Mouse (Mus musculus) heart, embryonic 12.5 days (tissue): Measurements from ENCODE around the gene Bahcc1. TPM values are rescaled to one million over a fixed set of nuclear protein-coding genes. Genes with fewer than 3 reads are reported as not detected.

Source experiments
- ATAC-seq: fragments of 200-750 bp; cut with Nextera tagmentation; 2 replicates; pipeline ENCODE4 v1.8.0; 2017; ENCODE audit warnings: moderate TSS enrichment, moderate library complexity; ENCODE audit not compliant: insufficient number of reproducible peaks, low FRiP score
- H3K27ac ChIP-seq: fragments of 300-500 bp; sonication (generic); 2 replicates; pipeline ENCODE4 v1.5.1; 2016; ENCODE audit warnings: mild to moderate bottlenecking, moderate library complexity; ENCODE audit not compliant: poor library complexity, severe bottlenecking
- H3K27me3 ChIP-seq: fragments of 300-500 bp; sonication (generic); replicated peaks from 2 replicates; pipeline ENCODE4 v1.6.1; 2016; ENCODE audit warnings: mild to moderate bottlenecking, moderate library complexity
- H3K36me3 ChIP-seq: fragments of 300-500 bp; sonication (generic); 2 replicates; pipeline ENCODE4 v1.6.1; 2016; ENCODE audit warnings: mild to moderate bottlenecking, moderate library complexity
- H3K4me1 ChIP-seq: fragments of 300-500 bp; sonication (generic); replicated peaks from 2 replicates; pipeline ENCODE4 v1.6.1; 2016; ENCODE audit warnings: mild to moderate bottlenecking
- H3K4me2 ChIP-seq: fragments of 300-500 bp; sonication (generic); 2 replicates; pipeline ENCODE4 v1.6.1; 2016; ENCODE audit warnings: mild to moderate bottlenecking, moderate library complexity
- H3K4me3 ChIP-seq: fragments of 300-500 bp; sonication (generic); 2 replicates; pipeline ENCODE4 v1.5.1; 2016; ENCODE audit warnings: mild to moderate bottlenecking
- H3K9ac ChIP-seq: fragments of 300-500 bp; sonication (generic); 2 replicates; pipeline ENCODE4 v1.6.1; 2016; ENCODE audit warnings: mild to moderate bottlenecking, moderate library complexity
- H3K9me3 ChIP-seq: fragments of 300-500 bp; sonication (generic); replicated peaks from 2 replicates; pipeline ENCODE4 v1.6.1; 2016; ENCODE audit warnings: mild to moderate bottlenecking, moderate library complexity
- WGBS: fragments of 180-500 bp; shearing (Covaris S2); methylation state at CpG from one replicate; pipeline ENCODE4 v1.1.7; 2016; 5-methylcytosine and 5-hydroxymethylcytosine counted together
- polyA plus RNA-seq: library from polyadenylated mRNA; unstranded; fragments of >200 nt; fragmentation: Nextera tagmentation; extraction: Ambion mirVana; gene quantifications from 2 replicates; pipeline ENCODE4 v1.2.1, GENCODE M21; 2016

Bahcc1 gene
- polyA plus RNA-seq, 1 experiment from 2014 or later, result 7.6 TPM

- ATAC-seq, result no peak
- WGBS, result 68% methylated on average over 1 of the region's 1 CpGs
- peaks cover 24% of the 10 kb centered on the region for H3K36me3 ChIP-seq
- H3K4me3 ChIP-seq, result no peak overlapping the region
- no peak overlapping the region for H3K4me2 ChIP-seq
- H3K9ac ChIP-seq, result no peak overlapping the region
- H3K4me1 ChIP-seq, result peaks cover 43% of the 10 kb centered on the region
- peak overlapping the region; percentile 22; the same call in 1 of the 2 replicates for H3K27ac ChIP-seq
- no peaks in the 10 kb centered on the region for H3K9me3 ChIP-seq
- H3K27me3 ChIP-seq, result no peaks in the 10 kb centered on the region
Observed at GRCm38 (mm10) chr11:120293714-120294113, 61.0 kb downstream of the Bahcc1 start.

GRCm38 (mm10) chr11:120296305-120297144 is 63.8 kb downstream of the Bahcc1 start:
- peaks cover 53% of the 10 kb centered on the region for H3K4me1 ChIP-seq
- WGBS, result 48% methylated on average over 13 of the region's 13 CpGs
- no peak overlapping the region for H3K4me3 ChIP-seq
- no peaks in the 10 kb centered on the region for H3K9me3 ChIP-seq
- H3K27ac ChIP-seq, result no peak overlapping the region
- H3K9ac ChIP-seq, result 0 out of 2 replicates have a peak overlapping the region, but pooled peaks have one; percentile 4
- no peaks in the 10 kb centered on the region for H3K27me3 ChIP-seq
- no peak overlapping the region for H3K4me2 ChIP-seq
- no peaks in the 10 kb centered on the region for H3K36me3 ChIP-seq
- no peak for ATAC-seq

- Histone ChIP-seq H3K4me2 (no peak overlapping the region), H3K36me3 (no peaks in the 10 kb centered on the region), H3K27me3 (no peaks in the 10 kb centered on the region), H3K4me1 (peaks cover 55% of the 10 kb centered on the region), H3K9ac (no peak overlapping the region), H3K27ac (no peak overlapping the region), H3K4me3 (no peak overlapping the region), H3K9me3 (no peaks in the 10 kb centered on the region)
- no peak for ATAC-seq
- 64% methylated on average over 7 of the region's 7 CpGs for WGBS
Observed at GRCm38 (mm10) chr11:120297767-120298166, 65.0 kb downstream of the Bahcc1 start.

GRCm38 (mm10) chr11:120298441-120299141 is 65.8 kb downstream of the Bahcc1 start:
- Histone ChIP-seq H3K4me2 (no peak overlapping the region), H3K4me3 (no peak overlapping the region), H3K27ac (no peak overlapping the region), H3K9me3 (no peaks in the 10 kb centered on the region), H3K36me3 (no peaks in the 10 kb centered on the region), H3K27me3 (no peaks in the 10 kb centered on the region), H3K4me1 (peaks cover 53% of the 10 kb centered on the region), H3K9ac (no peak overlapping the region)
- ATAC-seq, result no peak
- WGBS, result 84% methylated on average over 4 of the region's 4 CpGs

- Histone ChIP-seq H3K4me2 (no peak overlapping the region), H3K36me3 (no peaks in the 10 kb centered on the region), H3K4me1 (peaks cover 53% of the 10 kb centered on the region), H3K27ac (peak overlapping the region; percentile 30; the same call in 1 of the 2 replicates), H3K27me3 (no peaks in the 10 kb centered on the region), H3K9ac (peak overlapping the region; percentile 33; the same call in 1 of the 2 replicates), H3K4me3 (no peak overlapping the region), H3K9me3 (no peaks in the 10 kb centered on the region)
- 0 out of 2 replicates have a peak, but pooled peaks have one; percentile 20 for ATAC-seq
- 15% methylated on average over 5 of the region's 5 CpGs for WGBS
Observed at GRCm38 (mm10) chr11:120299484-120299883, 66.7 kb downstream of the Bahcc1 start.

GRCm38 (mm10) chr11:120303119-120303518 is 70.4 kb downstream of the Bahcc1 start:
- Histone ChIP-seq H3K4me1 (peaks cover 62% of the 10 kb centered on the region), H3K9ac (no peak overlapping the region), H3K27ac (no peak overlapping the region), H3K27me3 (no peaks in the 10 kb centered on the region), H3K36me3 (no peaks in the 10 kb centered on the region), H3K4me3 (no peak overlapping the region), H3K4me2 (no peak overlapping the region; the same call in 1 of the 2 replicates), H3K9me3 (no peaks in the 10 kb centered on the region)
- ATAC-seq, result no peak
- 87% methylated on average over 9 of the region's 9 CpGs for WGBS

- Histone ChIP-seq H3K4me1 (peaks cover 65% of the 10 kb centered on the region), H3K27ac (peak overlapping the region; percentile 67), H3K4me2 (peak overlapping the region; percentile 86)
Observed at GRCm38 (mm10) chr11:120303559-120304349, 71.0 kb downstream of the Bahcc1 start.

GRCm38 (mm10) chr11:120304350-120304694 is 71.6 kb downstream of the Bahcc1 start:
- Histone ChIP-seq H3K9ac (peak overlapping the region; percentile 52; the same call in 1 of the 2 replicates), H3K4me3 (peak overlapping the region; percentile 57; the same call in 1 of the 2 replicates), H3K4me1 (peaks cover 63% of the 10 kb centered on the region), H3K4me2 (peak overlapping the region; percentile 86), H3K9me3 (no peaks in the 10 kb centered on the region), H3K27me3 (no peaks in the 10 kb centered on the region), H3K36me3 (no peaks in the 10 kb centered on the region), H3K27ac (peak overlapping the region; percentile 67)
- 44% methylated on average over 5 of the region's 5 CpGs for WGBS
- ATAC-seq, result no peak

More at GRCm38 (mm10) chr11:120303559-120304349, 71.0 kb downstream of the Bahcc1 start:
- Histone ChIP-seq H3K27me3 (no peaks in the 10 kb centered on the region), H3K9me3 (no peaks in the 10 kb centered on the region), H3K9ac (0 out of 2 replicates have a peak overlapping the region, but pooled peaks have one; percentile 52), H3K36me3 (no peaks in the 10 kb centered on the region), H3K4me3 (no peak overlapping the region)
- 0 out of 2 replicates have a peak, but pooled peaks have one; percentile 24 for ATAC-seq
- 80% methylated on average over 21 of the region's 21 CpGs for WGBS

GRCm38 (mm10) chr11:120304886-120305534 is 72.3 kb downstream of the Bahcc1 start:
- Histone ChIP-seq H3K9ac (peak overlapping the region; percentile 80), H3K4me2 (peak overlapping the region; percentile 86), H3K36me3 (no peaks in the 10 kb centered on the region), H3K27ac (peak overlapping the region; percentile 78), H3K27me3 (no peaks in the 10 kb centered on the region), H3K4me1 (peaks cover 56% of the 10 kb centered on the region), H3K4me3 (peak overlapping the region; percentile 57), H3K9me3 (no peaks in the 10 kb centered on the region)
- WGBS, result 0% methylated on average over 52 of the region's 53 CpGs
- peak; percentile 96 for ATAC-seq
